Mouse (Mus musculus): ENCODE measurements around the gene Golga4.

Golga4 gene

DNA sequence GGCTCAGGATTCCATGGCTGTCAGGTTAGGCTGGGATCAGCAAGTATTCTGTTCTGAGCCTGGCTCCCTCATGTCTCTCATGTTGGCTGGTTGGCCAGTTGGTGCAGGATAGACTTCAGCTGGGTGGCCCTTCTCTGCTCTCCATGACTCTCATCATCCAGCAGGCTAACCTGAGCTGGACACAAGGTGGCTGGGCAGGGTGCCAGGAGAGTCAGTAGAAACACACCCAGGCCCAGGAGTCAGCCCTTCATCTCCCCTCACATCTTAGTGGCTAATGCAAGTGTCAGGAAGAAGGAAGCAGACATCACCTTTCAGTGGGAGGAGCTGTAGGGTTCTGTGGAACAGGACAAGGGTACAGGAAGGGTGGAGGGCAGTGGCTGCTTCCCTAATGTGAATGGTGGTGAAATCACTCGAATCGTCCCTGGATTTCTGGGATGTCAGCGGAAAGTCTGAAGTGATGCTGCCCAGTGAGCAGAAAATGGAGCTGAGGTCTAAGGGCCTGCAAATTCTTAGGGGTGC lies 112.7 kb downstream of the Golga4 start:
- in situ Hi-C loops (cut with MboI; ENCODE audit: low sequenced_read_pairs), result no loop called here

DNA sequence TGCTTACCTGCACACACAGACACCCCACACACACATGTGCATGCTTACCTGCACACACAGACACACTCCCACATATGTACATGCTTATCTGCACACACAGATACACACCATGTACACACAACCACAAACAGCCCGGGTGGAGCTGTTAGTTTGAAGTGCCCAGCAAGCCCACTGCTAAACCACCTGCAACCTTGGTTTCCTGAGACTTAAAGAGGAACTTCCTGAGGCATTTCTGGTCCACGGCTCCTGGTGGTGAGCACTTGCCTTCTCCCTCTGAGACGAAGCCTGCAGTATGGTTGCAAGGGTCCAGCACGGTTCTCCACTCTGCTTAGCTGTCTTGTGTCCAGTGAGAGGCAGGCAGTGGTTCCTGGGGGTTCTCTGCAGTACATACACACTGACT lies 114.7 kb downstream of the Golga4 start:
- in situ Hi-C loops (cut with MboI; ENCODE audit: low sequenced_read_pairs), result no loop called here

DNA sequence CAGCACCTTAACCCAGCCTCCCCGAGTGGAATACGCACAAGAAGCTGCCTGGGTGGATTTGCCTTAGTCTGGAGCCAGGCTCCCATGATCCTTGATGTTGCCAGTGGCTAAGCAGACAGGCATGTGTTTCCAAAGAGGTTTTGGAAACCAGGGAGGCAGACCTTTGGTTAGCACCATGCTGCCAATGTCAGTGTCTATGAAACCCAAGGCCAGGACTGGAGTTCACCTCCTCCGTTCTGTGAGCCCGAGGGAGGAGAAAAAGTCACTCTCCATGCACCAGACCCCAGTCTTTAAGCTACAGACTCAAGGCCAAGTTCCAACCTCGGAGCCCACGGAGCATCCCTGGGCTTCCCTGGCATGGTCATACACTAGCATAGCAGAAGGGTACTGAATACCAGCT lies 115.6 kb downstream of the Golga4 start:
- in situ Hi-C loops (cut with MboI; ENCODE audit: low sequenced_read_pairs), result no loop called here

DNA sequence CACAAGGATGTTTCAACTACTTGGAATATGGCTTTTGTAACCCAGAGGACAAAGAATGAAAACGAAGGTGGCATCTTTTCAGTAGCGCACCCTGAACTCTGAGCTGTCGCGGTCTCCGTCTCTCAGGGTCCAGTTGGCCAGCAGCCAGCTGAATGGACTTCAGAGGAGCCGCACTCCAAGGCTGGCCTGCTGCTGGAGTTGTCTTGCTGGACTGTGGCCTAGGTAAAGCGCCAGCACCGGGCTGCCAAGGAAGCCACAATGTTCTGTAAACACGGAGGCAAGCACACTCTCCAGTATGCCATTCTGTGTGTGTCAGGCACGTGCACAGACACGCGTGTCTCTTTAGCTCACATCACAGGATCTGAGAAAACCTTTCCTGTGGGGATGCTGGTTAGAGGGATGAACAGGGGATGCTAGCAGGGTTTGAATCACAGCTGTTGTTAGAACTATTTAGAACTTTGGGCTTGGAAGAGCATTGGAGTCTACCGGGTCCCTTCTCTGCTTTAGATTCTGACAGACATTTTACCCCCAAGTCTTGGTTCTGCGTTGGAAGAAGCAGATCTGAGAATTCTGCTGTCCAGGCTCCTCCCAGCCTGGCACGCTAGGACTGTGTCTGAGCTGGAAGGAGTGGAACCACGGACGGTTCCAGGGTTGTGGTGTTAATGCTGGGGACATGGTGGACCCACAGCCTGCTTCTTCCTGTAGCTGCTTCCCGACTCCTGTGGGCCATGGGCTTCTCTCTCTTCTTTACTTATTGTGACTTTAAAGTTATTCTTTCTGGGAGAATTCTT lies 116.5 kb downstream of the Golga4 start:
- in situ Hi-C loops (cut with MboI; ENCODE audit: low sequenced_read_pairs), result no loop called here

DNA sequence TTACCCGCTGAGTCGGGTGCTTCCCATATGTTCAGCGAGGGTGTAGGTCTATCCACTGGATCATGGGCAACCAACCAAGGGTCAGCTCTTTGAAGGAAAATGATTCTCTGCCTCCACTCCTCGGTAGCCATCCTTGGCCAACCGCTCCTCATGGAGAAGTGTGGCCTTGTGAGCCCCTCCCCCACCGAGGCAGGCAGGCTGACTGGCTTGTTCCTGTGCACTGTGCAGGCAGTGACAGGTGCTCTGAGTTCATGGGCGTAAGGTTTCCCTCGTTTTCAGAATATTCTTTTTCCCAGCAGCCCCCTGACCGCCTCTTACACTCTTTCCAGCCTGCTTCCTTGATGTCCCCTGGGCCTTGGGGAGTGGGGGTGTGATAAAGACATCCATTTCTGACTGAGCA lies 117.4 kb downstream of the Golga4 start:
- in situ Hi-C loops (cut with MboI; ENCODE audit: low sequenced_read_pairs), result no loop called here

DNA sequence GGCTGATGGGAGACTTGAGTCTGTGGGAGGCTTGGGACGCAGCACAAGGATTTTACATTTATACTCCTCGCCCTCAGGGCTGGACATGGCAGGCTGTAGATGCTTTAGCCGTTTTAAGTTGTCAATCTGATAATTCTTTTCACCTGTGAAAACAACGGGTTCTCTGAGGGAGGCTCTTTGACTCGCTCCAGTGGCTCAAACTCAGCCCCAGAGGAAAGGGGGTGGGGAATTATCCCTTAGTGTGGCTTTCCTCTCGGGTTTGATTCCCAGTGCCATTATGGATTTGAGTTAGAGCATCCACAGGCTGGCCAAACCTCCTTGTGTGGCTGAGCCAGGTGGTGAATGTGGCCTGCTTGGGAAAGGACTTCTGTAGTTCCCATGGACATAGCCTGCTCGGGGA lies 118.1 kb downstream of the Golga4 start:
- in situ Hi-C loops (cut with MboI; ENCODE audit: low sequenced_read_pairs), result no loop called here

DNA sequence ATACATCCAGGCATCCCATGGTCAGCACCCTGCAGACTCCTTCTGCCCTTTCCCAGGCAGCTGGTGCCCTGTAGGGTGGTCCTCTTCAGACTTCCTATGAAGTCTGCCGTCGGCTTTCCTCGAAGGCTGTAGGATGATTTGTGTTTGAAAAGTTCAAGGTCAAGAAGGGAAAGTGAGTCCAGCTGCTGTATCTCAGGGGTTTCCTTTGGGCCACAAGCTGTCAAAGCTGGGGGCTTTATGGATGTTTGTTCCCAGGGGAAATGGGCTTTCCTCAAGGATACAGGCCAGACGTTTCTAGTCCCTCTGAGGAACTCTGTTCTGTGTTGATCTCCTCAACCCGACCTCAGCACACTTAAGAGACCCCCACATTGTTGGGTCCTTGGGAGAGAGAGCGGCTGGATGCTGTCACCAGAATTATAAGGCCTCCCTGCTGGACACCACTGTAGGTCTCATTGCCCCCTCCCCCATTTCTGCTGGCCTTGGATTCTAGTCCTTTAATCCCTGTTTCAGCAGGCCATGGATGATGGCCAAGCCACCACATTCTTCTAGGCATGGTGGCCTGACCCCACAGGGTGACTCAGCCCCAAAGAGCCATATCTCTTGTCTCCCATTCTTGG lies 123.8 kb downstream of the Golga4 start:
- in situ Hi-C loops (cut with MboI; ENCODE audit: low sequenced_read_pairs), result no loop called here
